Mouse (Mus musculus) lung, postnatal 0 days (tissue): Measurements from ENCODE around the gene Olfr639.

Source experiments
- CTCF ChIP-seq: IDR thresholded peaks from 2 replicates; pipeline ENCODE4 v1.5.1; 2016; ENCODE audit warnings: antibody characterized with exemption, mild to moderate bottlenecking
- EP300 ChIP-seq: IDR thresholded peaks from 2 replicates; pipeline ENCODE4 v1.6.1; 2016; ENCODE audit warnings: antibody characterized with exemption, mild to moderate bottlenecking, control low read depth

GRCm38 (mm10) chr7:103971782-103972181 lies 45.3 kb downstream of the Olfr639 start:
- TF ChIP-seq CTCF (no peak), EP300 (no peak)
